Mouse (Mus musculus) CH12.LX (cell line): ENCODE measurements around the gene Ercc4. TPM values are rescaled to one million over a fixed set of nuclear protein-coding genes. Genes with fewer than 3 reads are reported as not detected.

Experiments
- DNase-seq: peaks from one replicate; pipeline ENCODE4 v3.0.0-alpha.2; 2013; ENCODE audit errors: extremely low read depth
- H3K27ac ChIP-seq: 2 replicates; pipeline ENCODE4 v1.5.1; 2012; ENCODE audit warnings: low read depth, mild to moderate bottlenecking, control low read depth, moderate library complexity; ENCODE audit not compliant: insufficient read depth
- H3K27me3 ChIP-seq: replicated peaks from 2 replicates; pipeline ENCODE3; 2012; ENCODE audit warnings: inconsistent platforms
- H3K36me3 ChIP-seq, 2 experiments: replicated peaks in 1 of 2; 2 replicates each; pipeline versions ENCODE3 to v1.6.1; 2012; ENCODE audit warnings: inconsistent platforms in 1 of 2, low read length in 1 of 2, mild to moderate bottlenecking in 1 of 2, mixed read lengths in 1 of 2, moderate library complexity in 1 of 2; ENCODE audit not compliant: control insufficient read depth in 1 of 2, insufficient read depth in 1 of 2
- H3K4me1 ChIP-seq, 2 experiments: 2 replicates each; pipeline ENCODE4 v1.6.1; 2012; ENCODE audit warnings: inconsistent platforms in 1 of 2, moderate library complexity in 1 of 2; ENCODE audit not compliant: insufficient read depth in 2 of 2, control insufficient read depth in 1 of 2
- H3K4me2 ChIP-seq: 2 replicates; pipeline ENCODE4 v1.6.1; 2012; ENCODE audit warnings: low read depth, mild to moderate bottlenecking, control low read depth; ENCODE audit not compliant: poor library complexity, insufficient read depth, severe bottlenecking
- H3K4me3 ChIP-seq, 3 experiments: fragments of 150-350 bp in 1 of 3; sonication (generic) in 1 of 3; replicated peaks in 1 of 3; 2 replicates each; pipeline versions ENCODE3 to v1.5.1; 2011 to 2012; ENCODE audit warnings: low read depth in 2 of 3, low read length in 2 of 3, mild to moderate bottlenecking in 2 of 3, moderate library complexity in 2 of 3, control low read depth in 1 of 3, improper control_type of control experiment in 1 of 3, inconsistent platforms in 1 of 3, mixed read lengths in 1 of 3; ENCODE audit not compliant: poor library complexity in 1 of 3
- H3K79me2 ChIP-seq: replicated peaks from 2 replicates; pipeline ENCODE4 v1.6.1; 2012; ENCODE audit warnings: mild to moderate bottlenecking, moderate library complexity; ENCODE audit not compliant: control insufficient read depth, poor library complexity, insufficient read depth, severe bottlenecking; ENCODE audit errors: extremely low read depth
- H3K9ac ChIP-seq: 2 replicates; pipeline ENCODE4 v1.6.1; 2012; ENCODE audit warnings: low read depth, mild to moderate bottlenecking, control low read depth, moderate library complexity; ENCODE audit not compliant: insufficient read depth
- H3K9me3 ChIP-seq: replicated peaks from 2 replicates; pipeline ENCODE3; 2012; ENCODE audit warnings: low read length, inconsistent platforms, mixed read lengths
- CHD1 ChIP-seq: IDR thresholded peaks from 2 replicates; pipeline ENCODE4 v1.6.1; 2012; ENCODE audit warnings: low read depth, low read length, improper control_type of control experiment, inconsistent platforms
- E2F4 ChIP-seq: IDR thresholded peaks from 2 replicates; pipeline ENCODE4 v1.6.1; 2011; ENCODE audit warnings: low read depth, low read length, improper control_type of control experiment; ENCODE audit not compliant: insufficient replicate concordance
- GABPA ChIP-seq: IDR thresholded peaks from 2 replicates; pipeline ENCODE4 v1.6.1; 2012; ENCODE audit warnings: low read depth, low read length, improper control_type of control experiment, inconsistent platforms; ENCODE audit not compliant: insufficient replicate concordance
- HCFC1 ChIP-seq: IDR thresholded peaks from 2 replicates; pipeline ENCODE4 v1.6.1; 2012; ENCODE audit warnings: low read depth, mild to moderate bottlenecking, inconsistent platforms, low read length, improper control_type of control experiment
- IRF4 ChIP-seq: IDR thresholded peaks from 2 replicates; pipeline ENCODE4 v1.6.1; 2014; ENCODE audit warnings: low read depth, mild to moderate bottlenecking, inconsistent platforms, low read length, improper control_type of control experiment
- JUN ChIP-seq: IDR thresholded peaks from 2 replicates; pipeline ENCODE4 v1.6.1; 2011; ENCODE audit warnings: low read depth, mild to moderate bottlenecking, low read length, improper control_type of control experiment, moderate library complexity; ENCODE audit not compliant: insufficient read depth
- JUND ChIP-seq: conservative IDR thresholded peaks from 2 replicates; pipeline ENCODE4 v1.6.1; 2011; ENCODE audit warnings: low read depth, low read length, improper control_type of control experiment
- MAFK ChIP-seq: IDR thresholded peaks from 2 replicates; pipeline ENCODE4 v1.6.1; 2011; ENCODE audit warnings: low read length, improper control_type of control experiment; ENCODE audit not compliant: insufficient replicate concordance
- MAX ChIP-seq: IDR thresholded peaks from 2 replicates; pipeline ENCODE4 v1.6.1; 2011; ENCODE audit warnings: low read length, improper control_type of control experiment
- MYC ChIP-seq: IDR thresholded peaks from 2 replicates; pipeline ENCODE4 v1.6.1; 2011; ENCODE audit warnings: low read depth, mild to moderate bottlenecking, improper control_type of control experiment, low read length
- NELFE ChIP-seq: IDR thresholded peaks from 2 replicates; pipeline ENCODE4 v1.6.1; 2011; ENCODE audit warnings: low read depth, low read length, improper control_type of control experiment
- NRF1 ChIP-seq: IDR thresholded peaks from 2 replicates; pipeline ENCODE4 v1.6.1; 2014; ENCODE audit warnings: low read depth, mild to moderate bottlenecking, inconsistent platforms, low read length, improper control_type of control experiment, moderate library complexity
- PAX5 ChIP-seq: IDR thresholded peaks from 2 replicates; pipeline ENCODE4 v1.6.1; 2012; ENCODE audit warnings: low read length, inconsistent platforms, mixed read lengths
- POLR2A ChIP-seq: IDR thresholded peaks from 2 replicates; pipeline ENCODE4 v1.6.1; 2011; ENCODE audit warnings: low read depth, mild to moderate bottlenecking, improper control_type of control experiment, low read length
- POLR2AphosphoS2 ChIP-seq: IDR thresholded peaks from 2 replicates; pipeline ENCODE4 v1.6.1; 2011; ENCODE audit warnings: low read depth, low read length, improper control_type of control experiment
- RCOR1 ChIP-seq: conservative IDR thresholded peaks from 2 replicates; pipeline ENCODE4 v1.6.1; 2012; ENCODE audit warnings: low read depth, mild to moderate bottlenecking, inconsistent platforms, low read length, improper control_type of control experiment
- SIN3A ChIP-seq: IDR thresholded peaks from 2 replicates; pipeline ENCODE4 v1.6.1; 2012; ENCODE audit warnings: low read length, improper control_type of control experiment, inconsistent platforms
- SMC3 ChIP-seq: IDR thresholded peaks from 2 replicates; pipeline ENCODE4 v1.6.1; 2011; ENCODE audit warnings: low read depth, low read length, improper control_type of control experiment
- TCF12 ChIP-seq: IDR thresholded peaks from 2 replicates; pipeline ENCODE4 v1.6.1; 2014; ENCODE audit warnings: low read depth, mild to moderate bottlenecking, inconsistent platforms, low read length, improper control_type of control experiment
- USF1 ChIP-seq: IDR thresholded peaks from 2 replicates; pipeline ENCODE4 v1.6.1; 2014; ENCODE audit warnings: low read depth, mild to moderate bottlenecking, inconsistent platforms, low read length, improper control_type of control experiment
- ZC3H11A ChIP-seq: IDR thresholded peaks from 2 replicates; pipeline ENCODE4 v1.6.1; 2012; ENCODE audit warnings: low read depth, mild to moderate bottlenecking, inconsistent platforms, low read length, improper control_type of control experiment
- ZKSCAN1 ChIP-seq: IDR thresholded peaks from 2 replicates; pipeline ENCODE4 v1.6.1; 2012; ENCODE audit warnings: low read depth, inconsistent platforms, low read length, improper control_type of control experiment, borderline replicate concordance
- ZNF384 ChIP-seq: IDR thresholded peaks from 2 replicates; pipeline ENCODE4 v1.6.1; 2012; ENCODE audit warnings: low read depth, low read length, improper control_type of control experiment, inconsistent platforms
- dilution Hi-C: fragments of 300-500 bp; cut with MboI; formaldehyde crosslinking; loops from 2 replicates; pipeline ENCODE4 v1.14.3; 2020; ENCODE audit warnings: low sequenced_read_pairs; ENCODE audit not compliant: extremely low pct_unique_long_range_greater_than_20kb, extremely low pct_ligation_motif_present
- in situ Hi-C: fragments of 300-500 bp; cut with MboI; formaldehyde crosslinking; loops from 3 replicates; pipeline ENCODE4 v1.14.3; 2019; ENCODE audit warnings: low sequenced_read_pairs, low pct_ligation_motif_present, low pct_unique_long_range_greater_than_20kb, mixed read lengths
- polyA plus RNA-seq: library from polyadenylated mRNA; unstranded; fragments of >175 nt; gene quantifications from 2 replicates; pipeline ENCODE4 v1.2.1, GENCODE M21; 2012; ENCODE audit warnings: low read depth; ENCODE audit not compliant: insufficient read length
- total RNA-seq, 2 experiments: library from RNA; depleted of rRNA; stranded (reverse); fragments of 300-350 nt in 1 of 2; fragments of >200 nt in 1 of 2; gene quantifications; 2 replicates each; pipeline ENCODE4 v1.2.3; 2012 to 2014

Gene Ercc4
- total and polyA plus RNA-seq, 3 experiments: 10.1 to 23.3 (median 16.6) TPM

- H3K4me1 ChIP-seq: no peaks in the 10 kb centered on the region
- no peaks in the 10 kb centered on the region for H3K79me2 ChIP-seq
- TF ChIP-seq POLR2AphosphoS2 (no peak), SIN3A (no peak), ZNF384 (no peak), USF1 (no peak), JUND (no peak), GABPA (no peak), SMC3 (no peak), CHD1 (no peak), PAX5 (no peak), IRF4 (no peak), MAFK (no peak), ZKSCAN1 (no peak), POLR2A (no peak), MYC (no peak), HCFC1 (no peak), ZC3H11A (no peak), NELFE (no peak), RCOR1 (no peak), MAX (no peak)
- H3K27ac ChIP-seq: no peak overlapping the region
- DNase-seq: no peak
- H3K4me3 ChIP-seq: no peak overlapping the region
- H3K9me3 ChIP-seq: no peaks in the 10 kb centered on the region
- H3K4me2 ChIP-seq: no peak overlapping the region
- H3K9ac ChIP-seq: no peak overlapping the region
- in situ Hi-C loops (no loop called here), dilution Hi-C loops (no loop called here)
- no peaks in the 10 kb centered on the region for H3K27me3 ChIP-seq
- H3K36me3 ChIP-seq: no peaks in the 10 kb centered on the region
These were observed 63.7 kb downstream of the Ercc4 start for GRCm38 (mm10) chr16:13173055-13173742.

GRCm38 (mm10) chr16:13182526-13182925 lies 73.0 kb downstream of the Ercc4 start:
- H3K36me3 ChIP-seq: no peaks in the 10 kb centered on the region
- TF ChIP-seq JUN (no peak), NRF1 (no peak), E2F4 (no peak), TCF12 (no peak), CHD1 (no peak), GABPA (no peak)
- dilution Hi-C loops (no loop called here), in situ Hi-C loops (no loop called here)
- H3K79me2 ChIP-seq: no peaks in the 10 kb centered on the region
- no peak overlapping the region for H3K4me2 ChIP-seq
- no peak for DNase-seq
- H3K27ac ChIP-seq: no peak overlapping the region
- H3K9me3 ChIP-seq: peaks cover 9% of the 10 kb centered on the region
- no peaks in the 10 kb centered on the region for H3K27me3 ChIP-seq
- 0 out of 4 replicates have a peak, but pooled peaks cover 0 to 2% of the 10 kb centered on the region in 2 experiments for H3K4me1 ChIP-seq
- no peak overlapping the region for H3K4me3 ChIP-seq
- no peak overlapping the region for H3K9ac ChIP-seq
